Mouse (Mus musculus) splenic B cell, adult 2 months (primary cell): ENCODE measurements around the gene Mettl1.
"Not testable (repeated sequence)": the region's sequence is repeated elsewhere in the genome, so short reads cannot be mapped to it uniquely, and the experiment has no call there.

Source experiments
- DNase-seq: peaks from one replicate; pipeline ENCODE4 v3.0.0-alpha.2; 2011; ENCODE audit warnings: low read depth, low spot score
- H3K27me3 ChIP-seq: 2 replicates; pipeline ENCODE4 v1.6.1; 2012; ENCODE audit warnings: mild to moderate bottlenecking, low read length, moderate library complexity, mixed read lengths; ENCODE audit not compliant: control insufficient read depth, poor library complexity, insufficient read depth, severe bottlenecking
- H3K36me3 ChIP-seq: 2 replicates; pipeline ENCODE4 v1.6.1; 2012; ENCODE audit warnings: mild to moderate bottlenecking, low read length, moderate library complexity, mixed read lengths; ENCODE audit not compliant: control insufficient read depth, poor library complexity, insufficient read depth, severe bottlenecking

The Mettl1 gene

GRCm38 (mm10) chr10:127069281-127070189 is 28.3 kb downstream of the Mettl1 start:
- DNase-seq: no peak
- Histone ChIP-seq H3K36me3 (peaks cover 5% of the 10 kb centered on the region), H3K27me3 (no peaks in the 10 kb centered on the region)

DNA sequence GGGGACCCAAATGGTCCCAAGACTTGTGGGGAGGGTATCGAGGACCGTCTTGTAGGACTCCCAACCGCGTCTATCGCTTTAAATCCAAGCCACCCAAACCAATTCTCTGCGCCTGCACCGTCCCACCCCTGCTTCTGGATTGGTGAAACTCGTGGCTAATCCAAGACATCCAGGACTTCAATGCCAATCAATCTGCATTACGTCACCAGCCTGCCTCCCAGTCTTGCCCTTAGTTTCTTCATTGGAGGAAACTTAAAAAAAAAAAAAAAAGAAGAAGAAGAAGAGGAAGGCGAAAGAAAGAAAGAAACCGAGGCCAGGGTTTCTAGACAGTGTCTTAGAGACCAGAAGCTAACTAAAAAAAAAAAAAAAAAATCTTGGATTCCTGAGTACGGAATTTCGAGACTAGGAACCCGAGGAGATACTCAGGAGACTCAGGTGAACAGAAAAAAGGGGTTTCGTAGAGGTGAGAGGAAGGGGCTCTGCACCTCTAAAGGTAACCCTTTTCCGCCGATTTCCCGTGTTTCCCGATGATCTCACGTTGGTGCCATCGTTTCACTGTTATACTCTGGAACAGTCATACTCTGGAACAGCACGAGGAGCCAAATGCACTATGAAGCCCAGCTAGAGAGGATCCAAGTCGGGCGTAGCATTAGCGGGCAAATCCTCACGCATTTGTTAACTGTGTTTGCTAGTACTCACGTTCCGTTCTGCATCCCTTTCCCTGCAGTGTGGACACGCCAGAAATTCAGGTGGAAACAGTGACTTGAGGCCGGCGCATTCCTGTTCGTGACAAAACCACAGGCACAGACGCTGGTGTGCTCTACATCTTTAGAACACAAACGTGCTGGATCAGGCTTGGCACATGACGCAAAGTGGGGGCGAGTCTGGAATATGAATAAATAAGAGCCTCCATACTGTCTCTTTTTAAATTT is 29.2 kb downstream of the Mettl1 start, which contains the start of gene Tspan31:
TSS of gene Tspan31 (minus strand) at position 75 of the 932 bp plus-strand sequence.
- H3K36me3 ChIP-seq: peaks cover 5% of the 10 kb centered on the region
- peak; percentile 82 for DNase-seq
- no peaks in the 10 kb centered on the region for H3K27me3 ChIP-seq

DNA sequence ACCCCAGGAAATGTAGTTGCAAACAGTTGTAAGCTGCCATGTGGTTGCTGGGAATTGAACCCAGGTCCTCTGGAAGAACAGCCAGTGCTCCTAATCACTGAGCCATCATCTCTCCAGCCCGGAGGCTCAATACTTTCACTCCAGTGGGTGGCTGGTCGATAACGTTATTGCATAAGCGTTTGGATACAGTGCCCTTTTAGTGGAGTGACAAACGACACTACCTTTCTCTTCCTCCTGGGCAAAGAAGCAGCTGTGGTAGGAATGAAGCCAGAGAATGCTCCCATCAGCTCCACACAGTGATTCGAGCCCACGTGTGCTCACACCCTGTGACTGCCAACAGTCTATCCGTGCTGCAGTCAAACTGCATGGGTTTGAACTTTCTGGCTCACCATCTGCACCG is 30.0 kb downstream of the Mettl1 start:
- Histone ChIP-seq H3K27me3 (no peaks in the 10 kb centered on the region), H3K36me3 (0 out of 2 replicates have a peak, but pooled peaks cover 5% of the 10 kb centered on the region)

GRCm38 (mm10) chr10:127072270-127072669 is 31.1 kb downstream of the Mettl1 start:
- not testable (repeated sequence) for DNase-seq, H3K27me3 ChIP-seq, H3K36me3 ChIP-seq

More for the DNA sequence above, 30.0 kb downstream of the Mettl1 start:
- DNase-seq: no peak

DNA sequence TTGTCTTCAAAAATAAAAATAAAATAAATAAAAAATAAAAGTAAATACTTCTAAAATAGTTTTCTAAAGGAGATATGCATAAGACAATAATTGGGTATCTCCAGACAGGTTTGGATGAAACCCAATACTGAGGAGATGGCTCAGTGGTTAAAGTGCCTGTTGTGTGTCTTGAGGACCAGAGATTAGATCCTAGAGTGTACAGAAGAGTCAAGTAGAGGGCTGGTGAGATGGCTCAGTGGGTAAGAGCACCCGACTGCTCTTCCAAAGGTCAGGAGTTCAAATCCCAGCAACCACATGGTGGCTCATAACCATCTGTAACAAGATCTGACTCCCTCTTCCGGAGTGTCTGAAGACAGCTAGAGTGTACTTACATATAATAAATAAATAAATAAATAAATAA is 31.8 kb downstream of the Mettl1 start:
- not testable (repeated sequence) for H3K27me3 ChIP-seq, H3K36me3 ChIP-seq, DNase-seq

GRCm38 (mm10) chr10:127073981-127074380 is 32.8 kb downstream of the Mettl1 start:
- Histone ChIP-seq H3K27me3 (no peaks in the 10 kb centered on the region), H3K36me3 (peaks cover 4% of the 10 kb centered on the region; the same call in 1 of the 2 replicates)
- no peak for DNase-seq

DNA sequence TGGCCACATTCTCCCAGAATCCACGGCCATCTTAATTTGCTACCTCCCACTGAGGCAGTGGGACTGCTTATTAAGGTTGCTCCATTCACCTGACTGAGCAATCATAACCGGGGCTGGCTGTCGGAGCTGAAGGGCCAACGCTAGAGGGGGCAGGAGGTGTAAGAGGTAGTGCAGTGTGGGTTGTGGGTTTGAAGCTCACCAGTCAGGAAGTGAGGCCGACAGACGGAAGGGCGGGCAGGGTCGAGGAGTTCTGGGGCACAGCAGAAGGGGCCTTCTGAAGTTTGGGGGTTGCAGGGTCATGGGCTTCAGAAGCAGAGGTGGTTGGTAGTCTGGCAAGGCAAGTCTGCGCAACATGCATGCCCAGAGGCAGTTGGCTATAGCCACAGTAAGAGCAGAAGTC is 33.9 kb downstream of the Mettl1 start, which contains the start of gene Agap2:
TSS of gene Agap2 (plus strand) at position 205 of the 400 bp plus-strand sequence.
- H3K27me3 ChIP-seq: no peaks in the 10 kb centered on the region
- H3K36me3 ChIP-seq: peaks cover 9% of the 10 kb centered on the region; the same call in 1 of the 2 replicates
- peak; percentile 87 for DNase-seq

DNA sequence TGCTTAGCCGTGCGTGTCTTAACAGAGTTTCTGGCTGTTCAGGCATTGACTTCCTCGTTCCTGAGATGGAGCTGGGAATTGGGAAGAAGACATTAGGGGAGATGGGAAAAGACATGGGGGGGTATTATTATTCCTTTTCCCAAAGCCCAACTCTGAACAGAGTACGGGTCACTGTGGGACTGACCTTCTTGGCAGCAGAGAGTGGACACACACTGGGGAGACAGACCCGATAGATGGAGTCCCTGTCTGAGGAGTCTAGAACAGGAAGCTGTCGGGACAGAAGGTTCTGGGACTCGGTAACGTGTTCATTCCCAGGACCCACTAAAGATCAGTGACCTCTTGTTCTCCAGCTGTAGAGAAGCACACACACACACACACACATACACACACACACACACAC is 34.4 kb downstream of the Mettl1 start:
- Histone ChIP-seq H3K27me3 (no peaks in the 10 kb centered on the region), H3K36me3 (peaks cover 11% of the 10 kb centered on the region; the same call in 1 of the 2 replicates)
- peak; percentile 16 for DNase-seq

- H3K27me3 ChIP-seq: no peaks in the 10 kb centered on the region
- H3K36me3 ChIP-seq: peaks cover 11% of the 10 kb centered on the region; the same call in 1 of the 2 replicates
- DNase-seq: peak; percentile 83
These were observed 34.9 kb downstream of the Mettl1 start for GRCm38 (mm10) chr10:127076082-127076481.

GRCm38 (mm10) chr10:127077515-127077914 is 36.3 kb downstream of the Mettl1 start:
- DNase-seq: no peak
- peaks cover 11% of the 10 kb centered on the region for H3K36me3 ChIP-seq
- H3K27me3 ChIP-seq: no peaks in the 10 kb centered on the region

DNA sequence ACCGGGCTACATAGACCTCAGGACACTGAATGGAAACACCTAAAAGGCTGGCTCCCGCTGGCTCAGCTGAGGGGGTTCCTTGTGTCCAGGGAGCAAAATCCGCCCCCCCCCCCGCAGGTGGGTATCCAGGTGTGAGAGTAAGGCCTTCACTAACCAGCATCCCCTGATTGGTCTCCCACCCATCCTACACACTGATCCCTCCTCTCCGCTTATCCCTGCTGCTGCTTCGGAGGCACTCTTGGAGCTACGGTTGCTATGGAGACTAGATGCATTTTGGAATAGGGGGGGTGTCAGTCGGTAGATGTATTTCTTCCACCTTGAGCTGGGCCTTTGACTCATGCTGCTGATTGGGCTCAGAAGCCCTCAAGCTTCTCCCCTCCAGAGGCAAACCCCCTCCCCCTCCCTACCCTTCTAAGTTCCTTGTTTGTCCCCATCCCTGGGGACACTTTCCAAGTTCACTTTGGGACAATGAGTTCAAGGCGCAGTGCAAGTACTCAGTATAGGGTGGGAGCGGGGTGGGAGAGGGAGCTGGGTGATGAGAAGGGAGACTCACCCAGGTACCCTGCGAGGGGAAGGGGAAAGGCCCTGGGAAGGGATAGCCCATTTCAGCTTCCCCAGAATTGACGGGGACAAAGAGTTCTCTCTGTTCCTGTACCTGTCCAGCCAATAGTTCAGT is 36.9 kb downstream of the Mettl1 start:
- Histone ChIP-seq H3K27me3 (no peaks in the 10 kb centered on the region), H3K36me3 (peaks cover 13% of the 10 kb centered on the region)
- DNase-seq: no peak

- H3K36me3 ChIP-seq: peaks cover 13% of the 10 kb centered on the region
- no peak for DNase-seq
- no peaks in the 10 kb centered on the region for H3K27me3 ChIP-seq
These were observed 37.7 kb downstream of the Mettl1 start for GRCm38 (mm10) chr10:127078677-127079575.

DNA sequence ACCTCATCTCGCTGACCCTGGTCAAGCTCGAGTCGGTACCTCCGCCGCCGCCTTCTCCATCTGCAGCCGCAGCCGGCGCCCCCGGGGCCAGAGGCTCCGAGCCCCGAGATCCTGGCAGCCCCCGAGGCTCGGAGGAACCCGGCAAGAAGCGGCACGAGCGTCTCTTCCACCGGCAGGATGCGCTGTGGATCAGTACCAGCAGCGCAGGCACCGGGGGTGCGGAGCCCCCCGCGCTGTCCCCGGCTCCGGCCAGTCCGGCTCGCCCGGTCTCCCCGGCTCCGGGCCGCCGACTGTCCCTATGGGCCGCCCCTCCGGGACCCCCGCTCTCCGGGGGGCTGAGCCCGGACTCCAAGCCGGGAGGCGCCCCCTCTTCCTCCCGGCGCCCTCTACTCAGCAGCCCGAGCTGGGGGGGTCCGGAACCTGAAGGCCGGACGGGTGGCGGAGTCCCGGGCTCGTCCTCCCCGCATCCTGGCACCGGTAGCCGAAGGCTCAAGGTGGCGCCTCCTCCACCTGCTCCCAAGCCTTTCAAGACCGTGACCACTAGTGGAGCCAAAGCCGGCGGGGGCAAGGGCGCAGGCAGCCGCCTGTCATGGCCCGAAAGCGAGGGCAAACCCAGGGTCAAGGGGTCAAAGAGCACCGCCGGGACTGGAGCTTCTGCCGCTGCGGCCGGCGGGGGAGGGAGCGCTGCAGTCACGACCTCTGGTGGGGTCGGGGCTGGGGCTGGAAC is 38.6 kb downstream of the Mettl1 start:
- DNase-seq: no peak
- Histone ChIP-seq H3K36me3 (peaks cover 13% of the 10 kb centered on the region), H3K27me3 (no peaks in the 10 kb centered on the region)
